Mouse (Mus musculus): Measurements from ENCODE around the gene Ttc7. TPM values are rescaled to one million over a fixed set of nuclear protein-coding genes. Genes with fewer than 3 reads are reported as not detected.
A peak's percentile ranks its signal among the peaks of the same experiment; 100 is the strongest.

Gene Ttc7
- polyA plus RNA-seq, 1 experiment from 2014 or later: 5.7 TPM

DNA sequence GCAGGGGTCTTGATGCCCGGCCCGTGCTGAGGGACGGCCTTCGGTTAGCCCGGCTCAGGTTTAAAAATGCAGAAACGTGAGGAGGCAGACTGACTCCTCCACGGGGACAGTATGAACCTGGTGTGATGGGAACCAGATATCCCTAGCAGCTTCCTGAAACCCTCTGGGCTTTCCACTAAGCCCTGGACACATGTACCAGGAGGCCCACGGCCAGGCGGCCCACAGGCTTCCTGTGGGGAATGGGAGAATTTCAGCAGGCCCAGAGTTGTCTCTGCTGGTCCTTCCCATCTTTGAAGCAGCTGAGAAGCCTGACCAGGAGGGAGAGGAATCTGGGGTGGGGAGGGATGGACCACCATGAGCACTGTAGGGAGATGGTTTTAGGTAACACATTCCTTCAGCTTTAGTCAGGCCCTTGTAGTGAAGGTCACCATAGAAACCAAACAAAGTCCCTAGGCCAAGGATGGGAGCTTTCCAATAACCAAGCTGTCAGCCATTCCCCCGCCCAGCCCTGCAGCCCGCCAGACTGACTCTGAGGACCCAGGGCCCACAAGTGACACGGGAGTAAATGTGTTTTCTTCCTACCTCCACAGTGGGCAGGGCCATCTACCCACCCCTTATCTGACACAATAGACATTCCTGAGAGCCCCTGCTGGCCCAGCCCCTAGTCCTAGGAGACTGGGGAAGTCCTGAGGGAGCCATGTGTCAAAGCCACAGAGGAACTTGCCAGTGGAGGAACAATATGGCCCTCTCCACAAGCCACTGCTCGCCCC, 68.0 kb downstream of the Ttc7 start:
- Histone ChIP-seq H3K4me2 (no peak overlapping the region), H3K27me3 (no peaks in the 10 kb centered on the region), H3K4me3 (no peak overlapping the region), H3K4me1 (replicated peaks) (peaks cover 43% of the 10 kb centered on the region), H3K9me3 (no peaks in the 10 kb centered on the region), H3K36me3 (no peaks in the 10 kb centered on the region), H3K9ac (no peak overlapping the region), H3K27ac (peak overlapping the region; percentile 40; the same call in 1 of the 2 replicates)
- 0 out of 2 replicates have a peak, but pooled peaks have one; percentile 8 for ATAC-seq (ENCODE audit: low FRiP score)
- 55% methylated on average over 13 of the region's 13 CpGs for WGBS

DNA sequence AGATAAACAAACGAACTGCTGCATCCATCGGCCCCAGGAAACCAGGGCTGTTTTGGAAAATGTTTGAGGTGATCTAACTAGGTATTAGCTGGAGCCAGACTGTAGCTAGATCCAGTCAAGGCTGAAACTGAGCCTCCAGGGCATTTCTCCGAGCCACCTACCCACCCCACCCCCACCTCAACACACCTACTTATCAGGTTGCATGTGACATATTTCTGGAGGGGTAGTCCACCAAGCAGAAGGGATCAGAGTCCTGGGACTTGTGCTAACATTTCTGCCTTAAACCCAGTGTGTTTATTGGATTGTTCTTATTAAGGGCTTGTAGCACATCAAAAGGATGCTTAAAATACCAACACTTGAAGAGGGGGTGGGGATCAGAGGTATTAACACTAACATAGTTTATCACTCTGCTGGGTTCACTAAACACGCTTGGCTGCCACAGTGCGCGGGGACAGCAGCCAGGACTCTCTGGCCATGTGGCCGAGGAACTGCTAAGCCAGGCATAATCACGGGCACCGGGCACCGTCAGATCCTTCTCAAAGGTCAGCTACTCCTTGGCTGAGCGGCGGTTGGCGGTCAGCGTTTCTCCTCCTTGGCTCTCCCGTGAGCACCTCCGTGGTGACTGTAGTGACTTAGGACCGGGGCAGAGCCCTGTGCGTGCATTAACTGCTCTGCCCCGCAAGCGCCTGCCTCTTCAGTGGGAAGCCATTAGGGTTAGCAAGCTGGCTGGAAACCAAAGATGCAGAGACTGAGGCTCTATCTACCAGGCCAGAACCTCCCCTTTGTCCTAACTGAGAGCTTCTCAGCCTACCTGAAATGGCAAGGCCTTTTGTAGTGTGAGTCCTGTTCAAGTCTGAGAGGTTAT, 68.8 kb downstream of the Ttc7 start:
- whole genome bisulfite sequencing: 34% methylated on average over 20 of the region's 20 CpGs
- peak overlapping the region; percentile 40; the same call in 1 of the 2 replicates for H3K27ac ChIP-seq
- H3K9me3 ChIP-seq: no peaks in the 10 kb centered on the region
- no peaks in the 10 kb centered on the region for H3K36me3 ChIP-seq
- no peak for ATAC-seq (ENCODE audit: low FRiP score)
- H3K9ac ChIP-seq: no peak overlapping the region
- peaks cover 43% of the 10 kb centered on the region for H3K4me1 ChIP-seq (replicated peaks)
- H3K4me2 ChIP-seq: no peak overlapping the region
- H3K4me3 ChIP-seq: no peak overlapping the region
- H3K27me3 ChIP-seq: no peaks in the 10 kb centered on the region

DNA sequence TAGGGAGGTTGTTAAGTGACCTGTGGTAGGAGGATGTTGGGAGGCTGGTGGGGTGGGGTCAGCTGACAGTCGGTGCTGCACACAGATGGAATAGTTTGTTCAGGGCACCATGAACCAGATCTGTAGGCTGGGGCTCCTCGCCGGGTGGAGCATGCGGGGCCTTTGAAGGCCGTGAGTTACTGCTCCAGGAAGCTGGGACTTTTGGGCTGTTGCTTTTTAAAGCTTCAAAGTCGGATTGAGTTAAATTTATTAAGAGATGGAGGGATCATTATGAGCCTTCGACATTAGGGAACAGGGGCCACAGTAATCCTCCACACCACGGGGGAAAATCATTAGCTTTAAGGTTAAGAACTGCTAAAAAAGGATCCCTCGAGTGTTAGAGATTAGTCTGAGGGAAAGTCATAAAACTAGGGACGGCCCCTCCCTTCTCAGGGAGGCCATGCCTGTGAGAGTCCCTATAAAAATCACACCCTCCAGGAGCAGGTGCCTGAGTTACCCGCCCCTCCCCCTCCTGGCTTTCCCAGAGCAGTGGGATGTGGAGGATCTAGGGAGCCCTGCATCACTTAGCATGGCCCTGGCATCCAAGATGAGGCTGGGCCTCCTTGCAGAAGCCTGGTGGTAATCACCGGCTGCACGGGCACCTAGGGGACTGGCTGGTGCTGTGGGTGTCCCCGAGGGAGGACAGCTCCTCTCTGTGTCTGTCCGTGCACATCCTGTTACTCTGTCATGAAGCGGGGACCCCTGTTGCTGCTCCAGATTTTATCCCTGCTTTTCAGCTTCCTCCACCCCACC, 69.6 kb downstream of the Ttc7 start:
- peak overlapping the region; percentile 18; the same call in 1 of the 2 replicates for H3K27ac ChIP-seq
- no peak for ATAC-seq (ENCODE audit: low FRiP score)
- peaks cover 43% of the 10 kb centered on the region for H3K4me1 ChIP-seq (replicated peaks)
- H3K27me3 ChIP-seq: no peaks in the 10 kb centered on the region
- WGBS: 41% methylated on average over 16 of the region's 16 CpGs
- H3K4me3 ChIP-seq: no peak overlapping the region
- H3K36me3 ChIP-seq: no peaks in the 10 kb centered on the region
- no peak overlapping the region for H3K4me2 ChIP-seq
- H3K9me3 ChIP-seq: no peaks in the 10 kb centered on the region
- H3K9ac ChIP-seq: peak overlapping the region; percentile 49; the same call in 1 of the 2 replicates

DNA sequence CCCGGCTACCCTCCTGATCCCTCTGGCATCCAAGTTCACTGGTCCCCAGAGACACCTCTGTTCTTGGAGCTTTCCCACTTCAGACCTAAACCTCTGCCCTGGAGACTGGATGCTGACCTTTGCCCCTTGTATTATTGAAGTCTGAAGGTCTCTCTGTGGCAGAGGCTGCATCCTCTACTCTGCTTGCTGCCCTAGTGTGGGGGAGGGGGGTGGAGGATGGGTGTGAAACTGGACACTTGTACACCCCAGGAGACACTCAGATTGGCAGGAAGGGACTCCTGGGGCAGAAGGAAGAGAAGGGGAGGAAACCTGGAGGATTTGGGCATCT, 70.2 kb downstream of the Ttc7 start:
- Histone ChIP-seq H3K27me3 (no peaks in the 10 kb centered on the region), H3K4me2 (no peak overlapping the region), H3K4me1 (replicated peaks) (peaks cover 43% of the 10 kb centered on the region), H3K9me3 (no peaks in the 10 kb centered on the region), H3K4me3 (no peak overlapping the region), H3K27ac (peak overlapping the region; percentile 18; the same call in 1 of the 2 replicates), H3K36me3 (no peaks in the 10 kb centered on the region), H3K9ac (peak overlapping the region; percentile 49; the same call in 1 of the 2 replicates)
- ATAC-seq (ENCODE audit: low FRiP score): no peak
- WGBS: 41% methylated on average over 1 of the region's 1 CpGs

DNA sequence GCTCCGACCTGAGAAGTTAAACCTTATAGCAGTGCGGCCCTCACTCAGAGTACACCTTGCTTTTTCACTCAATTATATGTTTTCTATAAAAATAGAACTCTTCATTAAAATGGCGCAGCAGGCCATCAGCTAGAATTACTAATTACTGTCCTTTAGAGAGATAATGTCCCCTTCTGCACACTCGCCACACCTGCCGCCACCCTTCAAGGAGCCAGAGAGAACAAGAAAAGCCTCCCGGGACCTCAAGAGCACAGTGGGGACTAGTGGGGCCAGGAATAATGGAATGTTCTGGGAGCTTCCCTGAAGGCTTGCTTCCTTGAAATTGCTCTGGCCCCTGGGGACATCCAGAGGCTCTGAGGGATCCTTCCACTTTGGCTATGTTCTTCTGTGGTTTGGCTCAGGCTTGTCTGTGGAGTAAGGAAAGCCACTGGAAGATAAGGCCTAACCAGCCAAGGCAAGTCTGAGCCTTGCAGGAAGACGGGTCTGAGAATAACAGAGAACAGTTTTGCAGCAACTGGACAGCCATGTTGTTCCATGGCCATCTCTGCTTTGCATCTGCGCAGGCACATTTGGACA, 71.1 kb downstream of the Ttc7 start:
- H3K9ac ChIP-seq: no peak overlapping the region
- ATAC-seq (ENCODE audit: low FRiP score): no peak
- peaks cover 38% of the 10 kb centered on the region for H3K4me1 ChIP-seq (replicated peaks)
- WGBS: 80% methylated on average over 8 of the region's 8 CpGs
- H3K36me3 ChIP-seq: no peaks in the 10 kb centered on the region
- H3K27me3 ChIP-seq: no peaks in the 10 kb centered on the region
- no peak overlapping the region for H3K27ac ChIP-seq
- H3K9me3 ChIP-seq: no peaks in the 10 kb centered on the region
- H3K4me3 ChIP-seq: no peak overlapping the region
- H3K4me2 ChIP-seq: no peak overlapping the region

DNA sequence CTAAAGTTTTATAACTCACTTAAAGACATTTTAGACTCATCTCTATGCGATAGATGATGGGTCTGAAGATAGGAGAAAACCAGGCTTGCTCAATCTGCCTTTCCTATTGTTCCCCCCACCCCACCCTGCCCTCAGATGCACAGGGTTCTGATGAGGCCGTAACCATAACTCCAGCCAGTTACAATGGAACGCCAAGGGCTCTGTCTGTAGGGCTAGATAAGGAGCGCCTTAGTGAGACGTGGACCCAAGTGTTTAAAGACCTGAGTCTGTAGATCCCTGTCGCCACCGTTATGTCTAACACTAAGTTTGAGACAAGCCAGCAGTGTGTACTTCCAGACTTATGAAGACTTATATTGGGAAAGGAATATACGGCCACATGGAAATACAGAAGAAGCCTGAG, 72.8 kb downstream of the Ttc7 start:
- 91% methylated on average over 8 of the region's 8 CpGs for WGBS
- peaks cover 33% of the 10 kb centered on the region for H3K4me1 ChIP-seq (replicated peaks)
- no peaks in the 10 kb centered on the region for H3K36me3 ChIP-seq
- H3K9me3 ChIP-seq: no peaks in the 10 kb centered on the region
- H3K4me3 ChIP-seq: no peak overlapping the region
- no peak overlapping the region for H3K4me2 ChIP-seq
- H3K27me3 ChIP-seq: no peaks in the 10 kb centered on the region
- H3K27ac ChIP-seq: no peak overlapping the region
- no peak overlapping the region for H3K9ac ChIP-seq
- ATAC-seq (ENCODE audit: low FRiP score): no peak

DNA sequence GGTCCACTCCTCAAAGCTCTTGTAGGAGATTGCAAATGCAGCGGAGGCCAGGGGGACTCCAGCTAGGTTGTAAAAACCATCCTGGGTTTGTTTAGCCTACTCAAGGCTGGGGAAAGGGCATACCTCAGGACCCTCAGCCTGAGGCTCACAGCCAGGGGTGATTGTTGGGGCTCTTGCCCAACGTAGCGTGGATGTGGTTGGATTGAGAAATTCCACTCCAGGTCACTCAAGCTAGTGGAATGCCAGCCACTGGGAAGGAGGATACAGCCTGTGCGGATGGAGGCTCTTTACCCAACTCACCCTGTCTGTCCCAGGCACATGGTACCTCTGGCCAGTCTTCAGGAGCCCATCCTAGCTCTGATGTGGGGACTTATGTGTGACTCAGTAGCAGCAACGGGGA, 73.6 kb downstream of the Ttc7 start:
- Histone ChIP-seq H3K27me3 (no peaks in the 10 kb centered on the region), H3K9me3 (no peaks in the 10 kb centered on the region), H3K27ac (no peak overlapping the region), H3K36me3 (no peaks in the 10 kb centered on the region), H3K4me2 (no peak overlapping the region), H3K9ac (no peak overlapping the region), H3K4me1 (replicated peaks) (peaks cover 28% of the 10 kb centered on the region), H3K4me3 (no peak overlapping the region)
- WGBS: 89% methylated on average over 5 of the region's 5 CpGs
- no peak for ATAC-seq (ENCODE audit: low FRiP score)

DNA sequence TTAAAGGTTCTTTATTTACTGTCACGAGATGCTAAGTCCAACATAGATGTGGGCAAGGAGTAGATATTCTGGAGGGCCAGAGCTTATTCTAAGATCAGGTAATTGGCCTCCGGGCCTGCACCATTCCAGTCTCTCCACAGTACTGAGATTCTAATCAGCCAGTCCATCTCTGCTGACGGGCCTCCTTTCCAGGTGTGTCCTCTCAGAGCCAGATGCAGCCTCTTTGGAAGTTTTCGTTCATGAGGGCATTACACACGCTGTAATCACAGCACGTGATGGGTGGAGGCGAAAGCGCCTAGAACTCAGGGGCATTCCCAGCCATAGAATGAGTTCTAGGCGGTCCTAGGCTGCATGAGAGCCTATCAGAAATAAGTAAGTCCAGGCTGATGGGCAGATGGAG, 74.8 kb downstream of the Ttc7 start:
- Histone ChIP-seq H3K4me3 (no peak overlapping the region), H3K9ac (no peak overlapping the region), H3K27me3 (no peaks in the 10 kb centered on the region), H3K27ac (no peak overlapping the region), H3K36me3 (no peaks in the 10 kb centered on the region), H3K9me3 (no peaks in the 10 kb centered on the region), H3K4me1 (replicated peaks) (peaks cover 16% of the 10 kb centered on the region), H3K4me2 (no peak overlapping the region)
- 86% methylated on average over 9 of the region's 9 CpGs for WGBS
- ATAC-seq (ENCODE audit: low FRiP score): no peak

DNA sequence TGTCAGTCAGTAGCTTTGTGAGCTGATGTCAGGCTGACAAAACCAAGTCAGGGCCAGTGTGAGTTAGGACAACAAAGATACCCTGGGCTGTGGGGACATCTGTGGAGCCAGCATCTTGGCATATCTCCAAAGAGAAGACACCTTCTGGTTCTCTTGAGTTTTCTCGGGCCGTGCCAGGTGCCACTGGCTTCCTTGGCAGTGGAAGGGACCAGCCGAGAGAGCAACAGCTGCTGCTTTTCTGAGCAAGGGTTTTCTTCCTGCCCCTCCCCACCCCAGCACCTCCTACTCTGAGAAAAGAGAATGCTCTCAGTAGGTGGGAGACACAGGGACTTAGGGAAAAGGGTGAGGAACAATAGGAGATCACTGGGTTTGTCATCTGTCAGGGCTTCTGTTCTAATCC, 78.4 kb downstream of the Ttc7 start:
- H3K9ac ChIP-seq: no peak overlapping the region
- no peaks in the 10 kb centered on the region for H3K27me3 ChIP-seq
- no peak overlapping the region for H3K4me2 ChIP-seq
- H3K9me3 ChIP-seq: no peaks in the 10 kb centered on the region
- peaks cover 8% of the 10 kb centered on the region; the same call in 1 of the 2 replicates for H3K4me1 ChIP-seq (replicated peaks)
- no peak for ATAC-seq (ENCODE audit: low FRiP score)
- 32% methylated on average over 3 of the region's 3 CpGs for WGBS
- H3K36me3 ChIP-seq: no peaks in the 10 kb centered on the region
- no peak overlapping the region for H3K4me3 ChIP-seq
- H3K27ac ChIP-seq: no peak overlapping the region

DNA sequence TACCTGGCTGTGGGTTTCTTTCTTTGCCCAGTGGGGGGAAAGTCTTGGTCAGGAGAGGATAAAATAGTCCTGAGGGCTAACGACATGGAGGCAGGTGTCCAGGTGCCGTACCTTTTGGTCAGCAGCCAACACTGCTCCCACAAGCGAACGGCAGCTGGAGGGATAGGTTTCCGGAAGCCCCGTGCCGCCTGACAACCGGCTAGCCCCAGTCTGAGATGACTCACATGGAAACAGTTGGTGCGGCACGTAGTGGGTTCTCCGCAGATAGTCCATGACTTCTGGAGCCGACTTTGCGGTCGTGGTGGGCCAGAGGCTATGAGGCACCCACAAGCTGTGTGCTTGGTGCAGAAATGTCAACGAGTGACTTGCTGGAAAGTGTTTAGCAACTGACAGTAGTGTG, 81.4 kb downstream of the Ttc7 start:
- H3K36me3 ChIP-seq: no peaks in the 10 kb centered on the region
- ATAC-seq (ENCODE audit: low FRiP score): no peak
- peaks cover 34% of the 10 kb centered on the region for H3K4me1 ChIP-seq (replicated peaks)
- H3K27me3 ChIP-seq: no peaks in the 10 kb centered on the region
- H3K27ac ChIP-seq: no peak overlapping the region
- no peak overlapping the region for H3K9ac ChIP-seq
- no peak overlapping the region for H3K4me2 ChIP-seq
- 92% methylated on average over 15 of the region's 15 CpGs for WGBS
- H3K4me3 ChIP-seq: no peak overlapping the region
- no peaks in the 10 kb centered on the region for H3K9me3 ChIP-seq

DNA sequence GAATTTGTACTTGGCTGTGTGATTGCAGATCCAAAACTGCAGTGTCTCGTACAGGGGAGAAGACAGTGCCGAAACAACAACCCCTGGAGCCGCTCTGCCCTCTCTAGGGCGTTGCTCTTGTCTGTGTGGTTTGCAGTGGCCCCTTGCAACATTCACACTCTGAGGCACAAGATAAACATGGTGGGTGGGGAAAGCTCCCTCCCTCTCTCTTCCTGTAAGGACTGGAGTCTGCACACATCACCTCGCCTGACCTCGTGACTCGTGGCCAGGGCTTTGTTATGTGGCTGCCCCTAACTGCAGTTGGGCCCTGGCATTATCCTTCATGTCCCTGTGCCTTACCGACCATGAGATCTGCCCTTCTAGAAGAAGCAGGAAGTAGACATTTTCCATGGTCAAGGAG, 82.6 kb downstream of the Ttc7 start:
- no peak overlapping the region for H3K4me2 ChIP-seq
- H3K27ac ChIP-seq: no peak overlapping the region
- peaks cover 45% of the 10 kb centered on the region for H3K4me1 ChIP-seq (replicated peaks)
- no peaks in the 10 kb centered on the region for H3K27me3 ChIP-seq
- H3K4me3 ChIP-seq: no peak overlapping the region
- ATAC-seq (ENCODE audit: low FRiP score): no peak
- H3K9me3 ChIP-seq: no peaks in the 10 kb centered on the region
- 62% methylated on average over 8 of the region's 8 CpGs for WGBS
- no peaks in the 10 kb centered on the region for H3K36me3 ChIP-seq
- H3K9ac ChIP-seq: no peak overlapping the region

DNA sequence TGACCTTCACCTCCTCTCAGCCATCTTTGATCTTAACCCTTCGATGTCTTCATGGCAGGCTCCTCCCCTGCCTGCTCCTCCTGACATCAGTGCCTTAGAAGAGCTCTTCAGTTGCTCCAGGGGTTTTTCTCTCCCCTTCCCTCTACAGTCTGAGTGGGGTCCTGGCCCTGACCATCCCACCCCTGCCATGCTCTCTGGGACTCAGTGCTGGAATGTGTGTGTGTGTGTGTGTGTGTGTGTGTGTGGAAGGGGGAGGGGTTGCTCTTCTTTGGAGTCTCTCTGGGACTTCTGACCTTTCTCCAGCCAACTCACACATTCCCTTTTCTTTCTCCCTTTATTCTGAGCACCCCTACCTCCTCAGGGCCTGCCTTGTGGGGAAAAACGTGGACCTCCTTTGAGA, 83.8 kb downstream of the Ttc7 start:
- H3K27ac ChIP-seq: no peak overlapping the region
- H3K9me3 ChIP-seq: no peaks in the 10 kb centered on the region
- H3K4me3 ChIP-seq: no peak overlapping the region
- H3K9ac ChIP-seq: no peak overlapping the region
- H3K4me2 ChIP-seq: no peak overlapping the region
- H3K36me3 ChIP-seq: no peaks in the 10 kb centered on the region
- ATAC-seq (ENCODE audit: low FRiP score): no peak
- peaks cover 44% of the 10 kb centered on the region for H3K4me1 ChIP-seq (replicated peaks)
- H3K27me3 ChIP-seq: no peaks in the 10 kb centered on the region
- WGBS: 6% methylated on average over 2 of the region's 2 CpGs

All from hindbrain, embryonic 13.5 days (tissue).